Mouse (Mus musculus): ENCODE data around the gene Il18. TPM values are rescaled to one million over a fixed set of nuclear protein-coding genes. Genes with fewer than 3 reads are reported as not detected.
A peak's percentile ranks its signal among the peaks of the same experiment; 100 is the strongest.

The Il18 gene
- total and polyA plus RNA-seq, 3 experiments = not detected

DNA sequence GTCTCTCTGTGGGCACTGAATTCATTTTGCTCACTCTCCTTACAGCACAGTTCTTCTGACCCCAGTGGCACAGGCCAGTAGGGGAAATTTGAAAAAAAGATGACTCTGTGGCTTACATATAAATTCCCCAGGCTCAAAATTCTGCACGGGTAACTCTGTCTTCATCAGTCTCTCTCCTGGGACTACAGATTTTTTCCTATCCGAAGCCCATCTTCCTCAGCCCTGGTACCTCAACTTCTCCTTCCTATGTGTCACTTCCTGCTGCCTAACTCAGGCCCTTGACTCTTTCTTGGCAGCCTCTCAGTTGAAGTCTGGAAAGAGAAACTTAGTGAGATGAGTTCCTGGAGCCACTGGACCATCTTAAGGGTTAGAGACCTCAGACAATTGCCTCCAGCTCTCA lies 1.1 kb upstream of the Il18 start:
- peaks cover 0 to 6% of the 10 kb centered on the region in 2 experiments; a peak in 2 of 4 replicates for H3K4me1 ChIP-seq (ENCODE audit: control insufficient read depth in 1 of 2, insufficient read depth in 2 of 2, low read length in 2 of 2)
- H3K9me3 ChIP-seq (replicated peaks; ENCODE audit: insufficient read depth, low read length) = no peaks in the 10 kb centered on the region
- no peak overlapping the region for H3K4me3 ChIP-seq (ENCODE audit: control insufficient read depth in 1 of 2, insufficient read depth in 1 of 2, low read depth in 2 of 2, low read length in 2 of 2)
- H3K9ac ChIP-seq (ENCODE audit: control insufficient read depth, low read depth, low read length, poor library complexity, severe bottlenecking) = no peak overlapping the region
- TF ChIP-seq CHD2 (IDR thresholded peaks at IDR 0.05; ENCODE audit: low read length) (no peak), POLR2AphosphoS2 (IDR thresholded peaks at IDR 0.05; ENCODE audit: low read length) (no peak), MXI1 (IDR thresholded peaks at IDR 0.05; ENCODE audit: low read depth, low read length) (no peak), GATA1 (IDR thresholded peaks at IDR 0.05; ENCODE audit: low read depth, low read length) (no peak), KAT2A (conservative IDR thresholded peaks at IDR 0.05; ENCODE audit: low read depth, low read length) (no peak), HCFC1 (IDR thresholded peaks at IDR 0.05; ENCODE audit: low read depth, low read length) (no peak), TBP (IDR thresholded peaks at IDR 0.05; ENCODE audit: low read depth, low read length) (no peak), UBTF (IDR thresholded peaks at IDR 0.05; ENCODE audit: borderline replicate concordance, insufficient read depth, low read depth, low read length) (no peak)
- no peaks in the 10 kb centered on the region for H3K79me2 ChIP-seq (ENCODE audit: control insufficient read depth, insufficient read depth, low read length, poor library complexity)
- DNase-seq (ENCODE audit: low read depth, low spot score) = peak; percentile 18
- no peak overlapping the region for H3K27ac ChIP-seq (ENCODE audit: control insufficient read depth, low read depth, low read length)
- H3K36me3 ChIP-seq (ENCODE audit: control insufficient read depth in 1 of 2, insufficient read depth in 2 of 2, low read length in 2 of 2) = peaks cover 0 to 11% of the 10 kb centered on the region in 2 experiments; a peak in 2 of 4 replicates
- H3K27me3 ChIP-seq (ENCODE audit: control insufficient read depth in 1 of 2, insufficient read depth in 2 of 2, low read length in 2 of 2) = peaks cover 4 to 15% of the 10 kb centered on the region in 2 experiments; a peak in 3 of 4 replicates

DNA sequence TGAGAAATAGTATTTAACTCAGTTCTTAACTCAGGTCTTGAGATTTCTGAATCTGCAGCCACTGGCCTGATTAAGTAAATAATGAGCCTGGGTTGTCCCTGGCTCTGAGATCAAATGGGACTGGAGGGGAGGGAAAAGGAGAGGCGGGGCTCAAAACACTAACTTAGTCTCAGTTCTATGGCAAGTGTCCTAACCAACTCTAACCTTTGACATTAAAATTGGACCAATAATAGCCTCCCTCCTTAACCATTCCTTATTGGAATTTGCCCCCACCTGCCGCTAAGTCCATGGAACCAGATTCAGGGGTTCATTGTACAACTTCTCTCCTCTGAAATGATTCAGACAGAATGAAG lies 443 bp downstream of the Il18 start, which contains the start of gene Bco2:
Gene Bco2, minus strand, starts transcription at position 88 of the 353 bp plus-strand sequence.
- H3K27ac ChIP-seq (ENCODE audit: control insufficient read depth, low read depth, low read length) = no peak within 1 kb of the TSS
- peaks cover 0 to 11% of the 10 kb centered on the region in 2 experiments; a peak in 2 of 4 replicates for H3K36me3 ChIP-seq (ENCODE audit: control insufficient read depth in 1 of 2, insufficient read depth in 2 of 2, low read length in 2 of 2)
- peaks cover 4 to 24% of the 10 kb centered on the region in 2 experiments; a peak in 3 of 4 replicates for H3K27me3 ChIP-seq (ENCODE audit: control insufficient read depth in 1 of 2, insufficient read depth in 2 of 2, low read length in 2 of 2)
- no peaks in the 10 kb centered on the region for H3K79me2 ChIP-seq (ENCODE audit: control insufficient read depth, insufficient read depth, low read length, poor library complexity)
- H3K4me3 ChIP-seq (ENCODE audit: control insufficient read depth in 1 of 2, insufficient read depth in 1 of 2, low read depth in 2 of 2, low read length in 2 of 2) = no peak within 1 kb of the TSS
- DNase-seq (ENCODE audit: low read depth, low spot score) = no peak
- H3K9ac ChIP-seq (ENCODE audit: control insufficient read depth, low read depth, low read length, poor library complexity, severe bottlenecking) = no peak within 1 kb of the TSS
- H3K9me3 ChIP-seq (replicated peaks; ENCODE audit: insufficient read depth, low read length) = no peaks in the 10 kb centered on the region
- TF ChIP-seq RAD21 (IDR thresholded peaks at IDR 0.05; ENCODE audit: low read depth, low read length) (no peak), MAX (IDR thresholded peaks at IDR 0.05; ENCODE audit: low read length) (no peak), TAL1 (IDR thresholded peaks at IDR 0.05; ENCODE audit: low read length) (no peak), POLR2AphosphoS5 (IDR thresholded peaks at IDR 0.05; ENCODE audit: borderline replicate concordance, low read depth, low read length) (no peak), TBP (IDR thresholded peaks at IDR 0.05; ENCODE audit: low read depth, low read length) (no peak), NRF1 (IDR thresholded peaks at IDR 0.05; ENCODE audit: insufficient read depth, low read depth, low read length, poor library complexity, severe bottlenecking) (no peak), ZMIZ1 (IDR thresholded peaks at IDR 0.05; ENCODE audit: low read depth, low read length) (no peak), E2F4 (IDR thresholded peaks at IDR 0.05; ENCODE audit: borderline replicate concordance, low read depth, low read length) (no peak), GABPA (IDR thresholded peaks at IDR 0.05; ENCODE audit: low read depth, low read length) (no peak), USF2 (IDR thresholded peaks at IDR 0.05; ENCODE audit: borderline replicate concordance in 1 of 2, insufficient read depth in 1 of 2, low read depth in 1 of 2, low read length in 2 of 2) (no peak), CHD2 (IDR thresholded peaks at IDR 0.05; ENCODE audit: low read length) (no peak), ETS1 (IDR thresholded peaks at IDR 0.05; ENCODE audit: low read depth, low read length) (no peak), NELFE (IDR thresholded peaks at IDR 0.05; ENCODE audit: low read depth, low read length) (no peak), MYC (IDR thresholded peaks at IDR 0.05; ENCODE audit: low read depth, low read length) (no peak), MAZ (IDR thresholded peaks at IDR 0.05; ENCODE audit: low read depth, low read length) (no peak), EP300 (IDR thresholded peaks at IDR 0.05; ENCODE audit: low read depth in 1 of 2, low read length in 2 of 2) (no peak), SMC3 (IDR thresholded peaks at IDR 0.05; ENCODE audit: low read depth, low read length) (no peak)
- H3K4me1 ChIP-seq (ENCODE audit: control insufficient read depth in 1 of 2, insufficient read depth in 2 of 2, low read length in 2 of 2) = peaks cover 0 to 6% of the 10 kb centered on the region in 2 experiments; a peak in 2 of 4 replicates

Measured in MEL (cell line).